Mouse (Mus musculus): Measurements from ENCODE around the gene Wtap. TPM values are rescaled to one million over a fixed set of nuclear protein-coding genes. Genes with fewer than 3 reads are reported as not detected.
"Not testable (repeated sequence)": the region's sequence is repeated elsewhere in the genome, so short reads cannot be mapped to it uniquely, and the experiment has no call there.

Wtap gene
- polyA plus RNA-seq, 1 experiment = 62.5 TPM

- Histone ChIP-seq H3K4me3 (ENCODE audit: insufficient read depth, low read depth, low read length) (peak overlapping the region; percentile 99), H3K4me1 (ENCODE audit: control insufficient read depth, insufficient read depth, insufficient read length, low read length) (peaks cover 6% of the 10 kb centered on the region), H3K27ac (replicated peaks; ENCODE audit: low read depth, low read length) (peak overlapping the region; percentile 95; the same call in 1 of the 2 replicates)
Measured at GRCm38 (mm10) chr17:12991194-12991634, 2.8 kb downstream of the Wtap start.

GRCm38 (mm10) chr17:12990567-12991145, 3.3 kb downstream of the Wtap start:
- Histone ChIP-seq H3K27ac (replicated peaks; ENCODE audit: low read depth, low read length) (no peak overlapping the region), H3K4me1 (ENCODE audit: control insufficient read depth, insufficient read depth, insufficient read length, low read length) (peaks cover 6% of the 10 kb centered on the region), H3K4me3 (ENCODE audit: insufficient read depth, low read depth, low read length) (peak overlapping the region; percentile 99)

GRCm38 (mm10) chr17:12988096-12988495, 5.9 kb downstream of the Wtap start:
- H3K27ac ChIP-seq (replicated peaks; ENCODE audit: low read depth, low read length); H3K4me1 ChIP-seq (ENCODE audit: control insufficient read depth, insufficient read depth, insufficient read length, low read length); H3K4me3 ChIP-seq (ENCODE audit: insufficient read depth, low read depth, low read length): not testable (repeated sequence)

GRCm38 (mm10) chr17:12983988-12984387, 10.0 kb downstream of the Wtap start:
- H3K27ac ChIP-seq (replicated peaks; ENCODE audit: low read depth, low read length) = no peak overlapping the region
- no peak overlapping the region for H3K4me3 ChIP-seq (ENCODE audit: insufficient read depth, low read depth, low read length)
- peaks cover 3% of the 10 kb centered on the region for H3K4me1 ChIP-seq (ENCODE audit: control insufficient read depth, insufficient read depth, insufficient read length, low read length)

- Histone ChIP-seq H3K4me1 (ENCODE audit: control insufficient read depth, insufficient read depth, insufficient read length, low read length) (no peaks in the 10 kb centered on the region), H3K27ac (replicated peaks; ENCODE audit: low read depth, low read length) (no peak overlapping the region), H3K4me3 (ENCODE audit: insufficient read depth, low read depth, low read length) (no peak overlapping the region)
Measured at GRCm38 (mm10) chr17:12978546-12978945, 15.4 kb downstream of the Wtap start.

- Histone ChIP-seq H3K27ac (replicated peaks; ENCODE audit: low read depth, low read length) (no peak overlapping the region), H3K4me3 (ENCODE audit: insufficient read depth, low read depth, low read length) (no peak overlapping the region), H3K4me1 (ENCODE audit: control insufficient read depth, insufficient read depth, insufficient read length, low read length) (no peaks in the 10 kb centered on the region)
Measured at GRCm38 (mm10) chr17:12973851-12974250, 20.1 kb downstream of the Wtap start.

- no peak overlapping the region for H3K27ac ChIP-seq (replicated peaks; ENCODE audit: low read depth, low read length)
- no peaks in the 10 kb centered on the region for H3K4me1 ChIP-seq (ENCODE audit: control insufficient read depth, insufficient read depth, insufficient read length, low read length)
- H3K4me3 ChIP-seq (ENCODE audit: insufficient read depth, low read depth, low read length) = no peak overlapping the region
Measured at GRCm38 (mm10) chr17:12967173-12967572, 26.8 kb downstream of the Wtap start.

GRCm38 (mm10) chr17:12963476-12963875, 30.5 kb downstream of the Wtap start:
- Histone ChIP-seq H3K27ac (replicated peaks; ENCODE audit: low read depth, low read length) (no peak overlapping the region), H3K4me1 (ENCODE audit: control insufficient read depth, insufficient read depth, insufficient read length, low read length) (peaks cover 4% of the 10 kb centered on the region; the same call in 1 of the 2 replicates), H3K4me3 (ENCODE audit: insufficient read depth, low read depth, low read length) (no peak overlapping the region)

- Histone ChIP-seq H3K4me3 (ENCODE audit: insufficient read depth, low read depth, low read length) (peak within 1 kb of the TSS; percentile 87), H3K4me1 (ENCODE audit: control insufficient read depth, insufficient read depth, insufficient read length, low read length) (peaks cover 4% of the 10 kb centered on the region; the same call in 1 of the 2 replicates), H3K27ac (replicated peaks; ENCODE audit: low read depth, low read length) (peak within 1 kb of the TSS; percentile 41)
Measured at GRCm38 (mm10) chr17:12960331-12960873, 33.6 kb downstream of the Wtap start, which contains the start of gene Acat2. Gene Acat2 (minus strand): TSS chr17:12960747.

GRCm38 (mm10) chr17:12959377-12959776, 34.6 kb downstream of the Wtap start:
- H3K27ac ChIP-seq (replicated peaks; ENCODE audit: low read depth, low read length); H3K4me3 ChIP-seq (ENCODE audit: insufficient read depth, low read depth, low read length); H3K4me1 ChIP-seq (ENCODE audit: control insufficient read depth, insufficient read depth, insufficient read length, low read length): not testable (repeated sequence)

GRCm38 (mm10) chr17:12956664-12957063, 37.3 kb downstream of the Wtap start:
- Histone ChIP-seq H3K27ac (replicated peaks; ENCODE audit: low read depth, low read length) (peak overlapping the region; percentile 80), H3K4me3 (ENCODE audit: insufficient read depth, low read depth, low read length) (no peak overlapping the region), H3K4me1 (ENCODE audit: control insufficient read depth, insufficient read depth, insufficient read length, low read length) (peaks cover 4% of the 10 kb centered on the region; the same call in 1 of the 2 replicates)

GRCm38 (mm10) chr17:12949669-12950068, 44.3 kb downstream of the Wtap start:
- Histone ChIP-seq H3K27ac (replicated peaks; ENCODE audit: low read depth, low read length) (no peak overlapping the region), H3K4me1 (ENCODE audit: control insufficient read depth, insufficient read depth, insufficient read length, low read length) (no peaks in the 10 kb centered on the region), H3K4me3 (ENCODE audit: insufficient read depth, low read depth, low read length) (no peak overlapping the region)

GRCm38 (mm10) chr17:12942459-12943162, 51.4 kb downstream of the Wtap start:
- no peak overlapping the region for H3K27ac ChIP-seq (replicated peaks; ENCODE audit: low read depth, low read length)
- no peak overlapping the region for H3K4me3 ChIP-seq (ENCODE audit: insufficient read depth, low read depth, low read length)
- H3K4me1 ChIP-seq (ENCODE audit: control insufficient read depth, insufficient read depth, insufficient read length, low read length) = no peaks in the 10 kb centered on the region

- Histone ChIP-seq H3K27ac (replicated peaks; ENCODE audit: low read depth, low read length) (no peak overlapping the region), H3K4me1 (ENCODE audit: control insufficient read depth, insufficient read depth, insufficient read length, low read length) (no peaks in the 10 kb centered on the region), H3K4me3 (ENCODE audit: insufficient read depth, low read depth, low read length) (no peak overlapping the region)
Measured at GRCm38 (mm10) chr17:12941543-12942260, 52.3 kb downstream of the Wtap start.

- Histone ChIP-seq H3K4me1 (ENCODE audit: control insufficient read depth, insufficient read depth, insufficient read length, low read length) (no peaks in the 10 kb centered on the region), H3K4me3 (ENCODE audit: insufficient read depth, low read depth, low read length) (peak within 1 kb of the TSS; percentile 54), H3K27ac (replicated peaks; ENCODE audit: low read depth, low read length) (no peak within 1 kb of the TSS)
Measured at GRCm38 (mm10) chr17:12940151-12940805, 53.7 kb downstream of the Wtap start, which contains the start of gene Acat3. Gene Acat3 (minus strand): TSS chr17:12940600.
